Mouse (Mus musculus) embryonic facial prominence, embryonic 12.5 days (tissue): ENCODE measurements at regions not wholly inside any gene's neighbourhood (a gene's known extent, or its start where the extent isn't known, plus 50 kb on each side); places are given as distances from the start of the nearest gene placed in this dataset.
"Not testable (repeated sequence)": the region's sequence is repeated elsewhere in the genome, so short reads cannot be mapped to it uniquely, and the experiment has no call there.

Source experiments
- ATAC-seq: fragments of 200-750 bp; cut with Nextera tagmentation; 2 replicates; pipeline ENCODE4 v1.8.0; 2017; ENCODE audit not compliant: insufficient number of reproducible peaks, insufficient read depth, low FRiP score, low TSS enrichment
- H3K27ac ChIP-seq: fragments of 300-500 bp; sonication (generic); 2 replicates; pipeline ENCODE4 v1.5.1; 2016; ENCODE audit warnings: mild to moderate bottlenecking
- H3K27me3 ChIP-seq: fragments of 300-500 bp; sonication (generic); 2 replicates; pipeline ENCODE4 v1.6.1; 2016; ENCODE audit warnings: mild to moderate bottlenecking, moderate library complexity
- H3K36me3 ChIP-seq: fragments of 300-500 bp; sonication (generic); 2 replicates; pipeline ENCODE4 v1.6.1; 2016; ENCODE audit warnings: mild to moderate bottlenecking
- H3K4me1 ChIP-seq: fragments of 300-500 bp; sonication (generic); 2 replicates; pipeline ENCODE4 v1.6.1; 2016
- H3K4me2 ChIP-seq: fragments of 300-500 bp; sonication (generic); replicated peaks from 2 replicates; pipeline ENCODE4 v1.6.1; 2016; ENCODE audit warnings: mild to moderate bottlenecking, moderate library complexity
- H3K4me3 ChIP-seq: fragments of 300-500 bp; sonication (generic); 2 replicates; pipeline ENCODE4 v1.5.1; 2016; ENCODE audit warnings: mild to moderate bottlenecking
- H3K9ac ChIP-seq: fragments of 300-500 bp; sonication (generic); 2 replicates; pipeline ENCODE4 v1.6.1; 2016; ENCODE audit warnings: mild to moderate bottlenecking, moderate library complexity
- H3K9me3 ChIP-seq: fragments of 300-500 bp; sonication (generic); 2 replicates; pipeline ENCODE4 v1.6.1; 2016; ENCODE audit warnings: mild to moderate bottlenecking, moderate library complexity
- WGBS: fragments of 180-500 bp; shearing (Covaris S2); methylation state at CpG from one replicate; pipeline ENCODE4 v1.1.7; 2016; 5-methylcytosine and 5-hydroxymethylcytosine counted together

GRCm38 (mm10) chr6:61042667-61043523 is 118.1 kb downstream of the Mmrn1 start:
- Histone ChIP-seq H3K36me3 (no peaks in the 10 kb centered on the region), H3K4me1 (no peaks in the 10 kb centered on the region), H3K27ac (no peak overlapping the region), H3K4me2 (no peak overlapping the region), H3K4me3 (no peak overlapping the region), H3K27me3 (no peaks in the 10 kb centered on the region), H3K9me3 (no peaks in the 10 kb centered on the region), H3K9ac (no peak overlapping the region)
- 58% methylated on average over 15 of the region's 15 CpGs for WGBS
- peak; percentile 72; the same call in 1 of the 2 replicates for ATAC-seq

- ATAC-seq, result no peak
- WGBS, result 51% methylated on average over 9 of the region's 9 CpGs
- no peak overlapping the region for H3K27ac ChIP-seq
- no peak overlapping the region for H3K9ac ChIP-seq
- no peaks in the 10 kb centered on the region for H3K36me3 ChIP-seq
- no peaks in the 10 kb centered on the region for H3K9me3 ChIP-seq
- H3K4me1 ChIP-seq, result no peaks in the 10 kb centered on the region
- H3K27me3 ChIP-seq, result no peaks in the 10 kb centered on the region
- H3K4me2 ChIP-seq, result no peak overlapping the region
- no peak overlapping the region for H3K4me3 ChIP-seq
Measured at GRCm38 (mm10) chr6:61043524-61044450, 119.0 kb downstream of the Mmrn1 start.

GRCm38 (mm10) chr6:61047667-61048066 is 122.9 kb downstream of the Mmrn1 start:
- H3K4me3 ChIP-seq, H3K27ac ChIP-seq, H3K4me1 ChIP-seq, H3K4me2 ChIP-seq, H3K9ac ChIP-seq, H3K36me3 ChIP-seq, H3K27me3 ChIP-seq, ATAC-seq, H3K9me3 ChIP-seq: not testable (repeated sequence)
- WGBS, result 84% methylated on average over 6 of the region's 6 CpGs

GRCm38 (mm10) chr6:61063129-61063528 is 117.0 kb upstream of the Ccser1 start:
- Histone ChIP-seq H3K36me3 (no peaks in the 10 kb centered on the region), H3K27ac (no peak overlapping the region), H3K4me3 (no peak overlapping the region), H3K9ac (no peak overlapping the region), H3K4me1 (peaks cover 9% of the 10 kb centered on the region; the same call in 1 of the 2 replicates), H3K9me3 (no peaks in the 10 kb centered on the region), H3K27me3 (no peaks in the 10 kb centered on the region), H3K4me2 (no peak overlapping the region)
- WGBS, result 38% methylated on average over 4 of the region's 4 CpGs
- ATAC-seq, result no peak

GRCm38 (mm10) chr6:61065769-61066168 is 114.4 kb upstream of the Ccser1 start:
- Histone ChIP-seq H3K4me2 (no peak overlapping the region), H3K9ac (no peak overlapping the region), H3K36me3 (no peaks in the 10 kb centered on the region), H3K4me3 (no peak overlapping the region), H3K27ac (no peak overlapping the region), H3K4me1 (peaks cover 10% of the 10 kb centered on the region; the same call in 1 of the 2 replicates), H3K9me3 (no peaks in the 10 kb centered on the region), H3K27me3 (no peaks in the 10 kb centered on the region)
- ATAC-seq, result no peak

- Histone ChIP-seq H3K27ac (no peak overlapping the region), H3K4me2 (no peak overlapping the region), H3K9me3 (no peaks in the 10 kb centered on the region), H3K9ac (no peak overlapping the region), H3K27me3 (no peaks in the 10 kb centered on the region), H3K4me1 (peaks cover 10% of the 10 kb centered on the region; the same call in 1 of the 2 replicates), H3K4me3 (no peak overlapping the region), H3K36me3 (no peaks in the 10 kb centered on the region)
- WGBS, result 43% methylated on average over 10 of the region's 10 CpGs
- no peak for ATAC-seq
Measured at GRCm38 (mm10) chr6:61066501-61067282, 113.4 kb upstream of the Ccser1 start.

GRCm38 (mm10) chr6:61067355-61068116 is 112.6 kb upstream of the Ccser1 start:
- ATAC-seq, result 0 out of 2 replicates have a peak, but pooled peaks have one; percentile 56
- Histone ChIP-seq H3K27me3 (no peaks in the 10 kb centered on the region), H3K4me2 (0 out of 2 replicates have a peak overlapping the region, but pooled peaks have one; percentile 21), H3K27ac (no peak overlapping the region), H3K9ac (no peak overlapping the region), H3K4me3 (no peak overlapping the region), H3K36me3 (no peaks in the 10 kb centered on the region), H3K4me1 (peaks cover 10% of the 10 kb centered on the region; the same call in 1 of the 2 replicates), H3K9me3 (no peaks in the 10 kb centered on the region)
- 18% methylated on average over 10 of the region's 10 CpGs for WGBS

- no peak overlapping the region for H3K9ac ChIP-seq
- no peaks in the 10 kb centered on the region for H3K27me3 ChIP-seq
- H3K27ac ChIP-seq, result no peak overlapping the region
- H3K36me3 ChIP-seq, result no peaks in the 10 kb centered on the region
- no peak for ATAC-seq
- WGBS, result 3% methylated on average over 1 of the region's 1 CpGs
- H3K9me3 ChIP-seq, result no peaks in the 10 kb centered on the region
- peaks cover 10% of the 10 kb centered on the region; the same call in 1 of the 2 replicates for H3K4me1 ChIP-seq
- H3K4me2 ChIP-seq, result 0 out of 2 replicates have a peak overlapping the region, but pooled peaks have one; percentile 21
- no peak overlapping the region for H3K4me3 ChIP-seq
Measured at GRCm38 (mm10) chr6:61068117-61068489, 112.0 kb upstream of the Ccser1 start.

GRCm38 (mm10) chr6:61073267-61073666 is 106.9 kb upstream of the Ccser1 start:
- Histone ChIP-seq H3K27me3 (no peaks in the 10 kb centered on the region), H3K4me2 (no peak overlapping the region), H3K27ac (no peak overlapping the region), H3K9ac (no peak overlapping the region), H3K36me3 (no peaks in the 10 kb centered on the region), H3K9me3 (no peaks in the 10 kb centered on the region), H3K4me1 (no peaks in the 10 kb centered on the region), H3K4me3 (no peak overlapping the region)
- ATAC-seq, result no peak
- WGBS, result 89% methylated on average over 3 of the region's 3 CpGs

GRCm38 (mm10) chr6:61073794-61074193 is 106.3 kb upstream of the Ccser1 start:
- Histone ChIP-seq H3K27me3 (no peaks in the 10 kb centered on the region), H3K27ac (no peak overlapping the region), H3K4me2 (no peak overlapping the region), H3K4me3 (no peak overlapping the region), H3K9me3 (no peaks in the 10 kb centered on the region), H3K4me1 (no peaks in the 10 kb centered on the region), H3K36me3 (no peaks in the 10 kb centered on the region), H3K9ac (no peak overlapping the region)
- 77% methylated on average over 2 of the region's 2 CpGs for WGBS
- ATAC-seq, result no peak

- H3K27ac ChIP-seq, result no peak overlapping the region
- H3K9me3 ChIP-seq, result no peaks in the 10 kb centered on the region
- H3K9ac ChIP-seq, result no peak overlapping the region
- no peaks in the 10 kb centered on the region for H3K4me1 ChIP-seq
- WGBS, result 88% methylated on average over 3 of the region's 3 CpGs
- ATAC-seq, result no peak
- no peaks in the 10 kb centered on the region for H3K27me3 ChIP-seq
- no peaks in the 10 kb centered on the region for H3K36me3 ChIP-seq
- no peak overlapping the region for H3K4me2 ChIP-seq
- no peak overlapping the region for H3K4me3 ChIP-seq
Measured at GRCm38 (mm10) chr6:61074700-61075099, 105.4 kb upstream of the Ccser1 start.
